In genomic region chr1:74858171-74858719, GRCm38 (mm10) we compare ENCODE assay signal across 8 mouse cellular contexts. TPM values are rescaled to one million over a fixed set of nuclear protein-coding genes. Genes with fewer than 3 reads are reported as not detected.
DNase-seq lines count a peak whose midpoint lies in the region; ATAC-seq and TF ChIP-seq lines count a peak whose summit lies in the region.
"Had no signal": no experiment of that assay in that cellular context is flagged by ENCODE, and none has a peak within 500 bp of the region (broad histone marks: within the 10 kb centered on the region; RNA-seq: fewer than 3 reads in every experiment).

No protein-coding gene starts in this region.

- peaks cover 3% of the 10 kb centered on the region for H3K4me1 ChIP-seq in intestine, embryonic 14.5 days (replicated peaks; ENCODE audit: control insufficient read depth, insufficient read depth, low read length)

- peak; percentile 74 for DNase-seq in adrenal gland, adult 8-10 months
- peak; percentile 97 for DNase-seq in cerebellum, postnatal 36 days
- peak; percentile 72 for DNase-seq in gastrocnemius, adult 2 months
- DNase-seq in intestine, embryonic 14.5 days (ENCODE audit: low spot score) = peak; percentile 87
- DNase-seq in left cerebral cortex, adult 9 months (ENCODE audit: low spot score in 2 of 2) = peak; percentile 77 to 92
- peak; percentile 83 for DNase-seq in mesoderm, embryonic 11.5 days (ENCODE audit: low read depth, low spot score)
- peak; percentile 87 to 92 for DNase-seq in right cerebral cortex, postnatal 36 days (ENCODE audit: low spot score in 2 of 2)

- peaks cover 77% of the 10 kb centered on the region for H3K27me3 ChIP-seq in intestine, embryonic 14.5 days (replicated peaks; ENCODE audit: control insufficient read depth, insufficient read depth, low read length)

- H3K9ac ChIP-seq in intestine, embryonic 14.5 days (ENCODE audit: low read length) = no peak overlapping the region

- peak overlapping the region; percentile 45 for H3K4me3 ChIP-seq in gastrocnemius, adult 2 months
- H3K4me3 ChIP-seq in intestine, embryonic 14.5 days (ENCODE audit: low read depth, low read length) = peak overlapping the region; percentile 16

- no peak overlapping the region for H3K27ac ChIP-seq in gastrocnemius, adult 2 months
- H3K27ac ChIP-seq in intestine, embryonic 14.5 days (ENCODE audit: low read depth) = no peak overlapping the region

- H3K36me3 ChIP-seq in intestine, embryonic 14.5 days (ENCODE audit: control insufficient read depth, insufficient read depth, low read length) = no peaks in the 10 kb centered on the region

- no peak; the same call in 1 of the 2 replicates for ATAC-seq in intestine, embryonic 14.5 days (replicated peaks; ENCODE audit: low FRiP score, low TSS enrichment, low read depth)

- peak overlapping the region; percentile 40 for H3K4me2 ChIP-seq in intestine, embryonic 14.5 days (ENCODE audit: low read length)

- no peak for TF ChIP-seq CTCF in gastrocnemius, adult 2 months (IDR thresholded peaks at IDR 0.05)

- intact Hi-C loops in gastrocnemius, adult 2 months (cut with DNase I) = no loop called here

- H3K9me3 ChIP-seq in intestine, embryonic 14.5 days (ENCODE audit: control insufficient read depth, low read length) = no peaks in the 10 kb centered on the region

- 1% methylated on average over 29 of the region's 29 CpGs for WGBS in intestine, embryonic 14.5 days

RNA-seq across cellular contexts. Expression of gene Cdk5r2, which starts 3.5 kb away (rescaled TPM):
- total RNA-seq in adrenal gland, adult 8-10 months (2022) = 1 to 10 TPM; 4.2 to 6.2 (median 6.0) TPM
- not detected for total RNA-seq in gastrocnemius, adult 2 months (2021)
- 0.28 and 0.36 TPM in 2 replicates for polyA plus RNA-seq in intestine, embryonic 14.5 days (2014; fragmentation: Nextera tagmentation; extraction: Ambion mirVana)
- total RNA-seq: gastrocnemius, postnatal 36 days had no signal

RNA-seq across cellular contexts. Expression of gene Fev, which starts 27.0 kb away (rescaled TPM):
- total RNA-seq in adrenal gland, adult 8-10 months (2022) = 1 to 10 TPM in 3 of 4 experiments, under 1 TPM in 1; 0.93 to 6.3 (median 2.8) TPM
- not detected for total RNA-seq in gastrocnemius, adult 2 months (2021)
- 0.55 and 1.4 TPM in 2 replicates for polyA plus RNA-seq in intestine, embryonic 14.5 days (2014; fragmentation: Nextera tagmentation; extraction: Ambion mirVana)
- total RNA-seq: gastrocnemius, postnatal 36 days had no signal

RNA-seq across cellular contexts. Expression of gene Cryba2, which starts 34.7 kb away (rescaled TPM):
- 1 to 10 TPM in 3 of 4 experiments, under 1 TPM in 1; 0.56 to 2.1 (median 1.4) TPM for total RNA-seq in adrenal gland, adult 8-10 months (2022)
- total RNA-seq in gastrocnemius, adult 2 months (2021) = not detected
- polyA plus RNA-seq in intestine, embryonic 14.5 days (2014; fragmentation: Nextera tagmentation; extraction: Ambion mirVana) = 2.5 TPM in 1 of 2 replicates, not detected in the other
- total RNA-seq: gastrocnemius, postnatal 36 days had no signal

Comparison
In these comparisons a context has a peak if more than half of its experiments do, and no peak if none do; other contexts are left out.
1. RNA of gene Cdk5r2, which starts 3.5 kb away (total RNA-seq): 4.2 to 6.2 TPM in adrenal gland, adult 8-10 months; not detected in gastrocnemius, adult 2 months; every median in the first group is over 4 times any median in the second.
2. Peak in every context shown above with its lines, with median percentiles within 50 percentile points of each other: DNase-seq.